Mouse (Mus musculus) c-Kit-negative CD71-positive TER-119-positive erythroid progenitor cells, embryonic 14.5 days (primary cell): ENCODE data around the gene Aplf.

Source experiments
- DNase-seq: peaks from one replicate; pipeline ENCODE4 v3.0.0-alpha.2; 2013; ENCODE audit warnings: low read depth, low spot score

The Aplf gene

GRCm38 (mm10) chr6:87623151-87623550 lies 48.8 kb downstream of the Aplf start:
- no peak for DNase-seq

GRCm38 (mm10) chr6:87621281-87621680 lies 50.7 kb downstream of the Aplf start:
- DNase-seq: no peak

- no peak for DNase-seq
Observed at GRCm38 (mm10) chr6:87618021-87618420, 54.0 kb downstream of the Aplf start.

- no peak for DNase-seq
Observed at GRCm38 (mm10) chr6:87615696-87616083, 56.3 kb downstream of the Aplf start.

- no peak for DNase-seq
Observed at GRCm38 (mm10) chr6:87614794-87615695, 56.9 kb downstream of the Aplf start.

- no peak for DNase-seq
Observed at GRCm38 (mm10) chr6:87599825-87600224, 72.2 kb downstream of the Aplf start.

- DNase-seq: no peak
Observed at GRCm38 (mm10) chr6:87597116-87597833, 74.7 kb downstream of the Aplf start.

- DNase-seq: no peak
Observed at GRCm38 (mm10) chr6:87594188-87594587, 77.8 kb downstream of the Aplf start.

GRCm38 (mm10) chr6:87590394-87591281 lies 81.4 kb downstream of the Aplf start, which contains the start of gene Prokr1:
Gene Prokr1 (minus strand): TSS chr6:87590743.
- DNase-seq: peak; percentile 67

GRCm38 (mm10) chr6:87589718-87590393 lies 82.1 kb downstream of the Aplf start:
- peak; percentile 26 for DNase-seq

GRCm38 (mm10) chr6:87583991-87584390 lies 88.0 kb downstream of the Aplf start:
- DNase-seq: no peak

GRCm38 (mm10) chr6:87583183-87583611 lies 88.8 kb downstream of the Aplf start:
- peak; percentile 88 for DNase-seq

- DNase-seq: no peak
Observed at GRCm38 (mm10) chr6:87582456-87582855, 89.5 kb downstream of the Aplf start.

- no peak for DNase-seq
Observed at GRCm38 (mm10) chr6:87581581-87581980, 90.4 kb downstream of the Aplf start.

GRCm38 (mm10) chr6:87581071-87581470 lies 90.9 kb downstream of the Aplf start:
- no peak for DNase-seq
